Mouse (Mus musculus) spleen, postnatal 14 days (tissue): ENCODE data around the gene Tmem208.

ENCODE experiments used
- DNase-seq, 2 experiments: peaks; one replicate each; pipeline ENCODE4 v3.0.0; 2021 to 2022; ENCODE audit warnings: low spot score in 2 of 2

Tmem208 gene

DNA sequence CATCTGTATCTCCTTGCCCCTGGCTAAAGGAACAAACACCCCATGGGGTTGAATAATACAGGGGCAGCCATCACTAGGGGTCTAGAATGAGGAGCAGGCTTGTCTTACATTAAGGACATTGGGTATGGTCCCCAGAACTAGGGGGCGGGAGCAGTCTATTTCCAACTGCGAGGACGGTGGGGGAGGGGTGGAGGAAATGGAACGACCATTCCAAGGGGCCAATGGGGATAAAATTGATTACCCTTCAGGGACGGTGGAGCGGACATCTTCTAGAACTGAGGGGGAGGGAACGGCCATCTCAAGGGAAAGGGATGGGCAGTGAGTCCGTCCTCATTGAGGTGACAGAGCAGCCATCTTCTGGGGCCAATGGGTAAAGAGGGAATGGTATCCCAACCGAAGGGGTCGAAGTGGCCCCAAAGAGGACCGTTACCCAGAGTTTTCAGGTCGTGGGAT is 487 bp upstream of the Tmem208 start:
- DNase-seq, result no peak

GRCm38 (mm10) chr8:105326968-105327367 is 814 bp downstream of the Tmem208 start:
- DNase-seq, result no peak

DNA sequence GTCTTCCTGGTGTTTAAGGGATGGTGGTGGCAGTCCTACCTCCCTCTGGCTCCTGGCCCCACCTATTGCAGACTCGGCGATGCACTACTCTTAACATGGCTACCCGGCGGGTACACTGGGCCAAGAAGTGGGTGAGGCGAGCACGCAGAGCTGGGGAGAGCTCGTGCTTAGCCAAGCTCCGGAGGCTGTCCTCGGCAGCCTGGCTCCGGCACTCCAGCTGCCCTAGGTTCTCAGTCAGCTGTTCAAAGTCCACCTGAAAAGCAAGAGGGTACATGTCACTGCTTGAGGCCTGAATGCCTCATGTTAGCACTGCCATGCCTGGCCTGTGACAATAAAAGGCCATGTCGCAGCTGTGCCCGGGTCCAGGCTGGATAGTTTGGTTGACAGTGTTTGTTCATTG is 4.2 kb downstream of the Tmem208 start:
- no peak for DNase-seq

DNA sequence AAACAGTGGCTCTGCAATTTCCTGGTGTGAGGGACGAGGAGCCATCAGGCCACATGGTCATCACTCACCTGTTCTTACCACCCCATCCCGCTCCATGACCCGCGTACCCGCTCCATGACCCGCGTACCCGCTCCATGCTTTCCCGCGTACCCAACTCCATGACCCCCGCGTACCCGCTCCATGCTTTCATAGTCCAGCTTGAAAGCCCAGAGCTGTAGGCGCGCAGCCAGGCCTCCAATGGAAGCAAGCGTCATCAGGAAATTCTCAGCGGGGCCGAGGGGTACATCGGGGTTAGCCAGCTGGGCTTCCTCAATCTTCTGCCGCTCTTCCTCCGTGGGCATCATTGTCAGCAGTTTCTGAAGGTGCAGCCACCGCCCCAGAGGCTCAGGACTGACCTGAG is 5.3 kb downstream of the Tmem208 start:
- no peak for DNase-seq

DNA sequence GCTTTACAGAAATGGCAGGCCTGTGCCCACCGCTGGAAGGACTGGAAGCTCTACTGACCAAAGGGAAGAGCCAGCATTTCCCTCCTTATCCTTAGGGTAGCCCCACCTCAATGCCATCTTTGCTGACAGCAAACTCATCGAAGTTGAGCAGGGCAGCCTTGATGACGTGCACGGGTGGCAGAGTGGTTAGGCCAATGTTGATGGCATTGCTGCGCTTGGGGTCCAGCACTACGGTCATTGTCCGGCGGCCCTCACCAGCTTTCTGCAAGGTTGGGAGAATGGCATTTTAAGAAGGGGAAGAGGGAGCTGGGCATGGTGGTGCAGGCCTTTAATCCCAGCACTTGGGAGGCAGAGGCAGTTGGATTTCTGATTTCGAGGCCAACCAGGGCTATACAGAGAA is 5.8 kb downstream of the Tmem208 start:
- no peak for DNase-seq

GRCm38 (mm10) chr8:105332523-105332922 is 6.4 kb downstream of the Tmem208 start:
- DNase-seq, result no peak

DNA sequence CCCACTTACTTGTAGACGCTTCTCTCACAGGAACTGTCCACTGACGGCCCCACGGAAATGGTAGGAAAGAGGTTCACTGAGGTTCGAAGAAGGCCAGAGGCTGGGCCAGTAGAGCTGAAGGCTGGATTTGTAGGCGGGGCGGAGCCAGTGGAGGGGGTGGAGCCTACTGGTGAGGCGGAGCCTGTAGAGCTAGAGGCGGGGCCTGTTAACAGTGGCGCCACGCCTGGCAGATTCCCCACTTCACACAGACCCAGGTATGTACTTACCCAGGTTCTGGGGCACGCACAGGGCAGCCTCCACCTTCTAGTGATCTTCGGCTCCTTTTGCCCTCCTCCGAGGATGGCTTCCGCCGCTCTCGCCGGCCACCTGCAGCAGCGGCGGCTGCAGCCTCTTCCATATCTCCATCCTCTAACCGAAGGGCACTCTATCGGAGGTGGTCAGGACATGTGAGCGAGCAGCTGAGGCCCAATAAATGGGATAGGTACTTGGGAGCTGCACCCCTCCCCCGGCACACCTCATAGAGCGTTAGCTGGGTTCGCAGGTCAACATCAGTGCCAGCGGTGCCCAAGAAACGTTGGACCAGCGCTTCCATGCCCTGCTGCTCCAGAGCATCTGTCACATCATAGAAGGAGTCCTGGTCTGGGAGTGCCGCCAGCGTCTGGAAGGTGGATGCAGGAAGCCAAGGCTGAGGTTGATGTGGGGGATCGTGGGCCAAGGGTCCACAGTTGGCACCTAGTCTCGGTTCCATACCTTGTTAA is 10.4 kb downstream of the Tmem208 start:
- DNase-seq, result no peak

- DNase-seq, result no peak
Observed at GRCm38 (mm10) chr8:105338992-105339391, 12.8 kb downstream of the Tmem208 start.

- no peak for DNase-seq
Observed at GRCm38 (mm10) chr8:105339886-105340635, 13.9 kb downstream of the Tmem208 start.

DNA sequence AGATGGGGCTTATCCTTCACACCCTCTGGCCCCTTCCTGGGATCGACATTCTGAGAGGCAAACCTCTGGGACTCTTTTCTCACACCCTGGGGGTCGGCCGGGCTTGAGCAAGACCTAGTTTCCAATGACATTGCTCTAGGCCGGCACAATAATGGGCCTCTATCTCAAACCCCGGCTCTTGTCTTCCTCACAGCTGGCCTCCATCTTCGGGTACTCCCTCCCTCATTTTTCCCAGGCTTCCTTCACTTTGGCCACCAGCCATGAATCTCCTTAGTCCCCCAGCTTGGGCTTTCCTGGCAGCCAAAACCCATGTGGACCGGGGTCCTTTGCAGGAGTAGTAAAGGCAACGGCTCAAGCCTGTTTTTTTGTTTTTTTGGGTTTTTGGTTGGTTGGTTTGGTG is 15.2 kb downstream of the Tmem208 start:
- no peak for DNase-seq

- DNase-seq, result no peak
Observed at GRCm38 (mm10) chr8:105342768-105343167, 16.6 kb downstream of the Tmem208 start.

DNA sequence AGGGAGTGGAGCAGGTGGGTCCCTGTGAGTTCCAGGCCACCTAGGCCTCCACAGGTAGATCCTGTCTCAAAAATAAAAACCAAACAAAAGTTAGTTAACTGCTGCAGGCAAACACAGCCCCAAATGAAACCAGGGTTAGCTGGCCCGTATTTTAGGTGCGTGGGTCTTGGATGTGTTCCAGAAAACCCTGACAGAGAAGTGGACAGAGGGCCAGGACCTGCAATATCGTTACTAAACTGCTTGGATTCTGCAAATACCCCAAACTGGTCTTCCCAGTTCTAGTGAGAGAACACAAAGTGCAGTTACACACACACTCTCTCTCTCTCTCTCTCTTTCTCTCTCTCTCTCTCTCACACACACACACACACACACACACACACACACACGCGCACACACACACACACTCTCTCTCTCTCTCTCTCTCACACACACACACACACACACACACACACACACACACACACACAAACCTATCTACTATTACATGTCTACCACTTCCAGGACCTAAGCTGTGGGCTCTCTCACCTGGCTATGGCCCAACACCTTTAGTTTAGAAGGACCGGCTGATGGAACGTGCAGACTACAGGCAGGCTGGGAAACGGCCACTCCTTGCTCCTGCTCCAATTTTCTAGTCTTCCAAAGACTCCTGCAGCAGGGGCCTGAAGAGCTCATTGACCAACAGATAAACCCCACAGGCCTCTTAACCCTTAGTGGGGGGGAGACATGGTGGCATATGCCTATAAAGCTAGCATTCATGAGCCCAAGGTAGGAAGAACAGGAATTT is 17.8 kb downstream of the Tmem208 start:
- no peak for DNase-seq

GRCm38 (mm10) chr8:105345061-105345975 is 19.2 kb downstream of the Tmem208 start:
- DNase-seq, result no peak

GRCm38 (mm10) chr8:105346611-105347427 is 20.7 kb downstream of the Tmem208 start:
- DNase-seq, result no peak

DNA sequence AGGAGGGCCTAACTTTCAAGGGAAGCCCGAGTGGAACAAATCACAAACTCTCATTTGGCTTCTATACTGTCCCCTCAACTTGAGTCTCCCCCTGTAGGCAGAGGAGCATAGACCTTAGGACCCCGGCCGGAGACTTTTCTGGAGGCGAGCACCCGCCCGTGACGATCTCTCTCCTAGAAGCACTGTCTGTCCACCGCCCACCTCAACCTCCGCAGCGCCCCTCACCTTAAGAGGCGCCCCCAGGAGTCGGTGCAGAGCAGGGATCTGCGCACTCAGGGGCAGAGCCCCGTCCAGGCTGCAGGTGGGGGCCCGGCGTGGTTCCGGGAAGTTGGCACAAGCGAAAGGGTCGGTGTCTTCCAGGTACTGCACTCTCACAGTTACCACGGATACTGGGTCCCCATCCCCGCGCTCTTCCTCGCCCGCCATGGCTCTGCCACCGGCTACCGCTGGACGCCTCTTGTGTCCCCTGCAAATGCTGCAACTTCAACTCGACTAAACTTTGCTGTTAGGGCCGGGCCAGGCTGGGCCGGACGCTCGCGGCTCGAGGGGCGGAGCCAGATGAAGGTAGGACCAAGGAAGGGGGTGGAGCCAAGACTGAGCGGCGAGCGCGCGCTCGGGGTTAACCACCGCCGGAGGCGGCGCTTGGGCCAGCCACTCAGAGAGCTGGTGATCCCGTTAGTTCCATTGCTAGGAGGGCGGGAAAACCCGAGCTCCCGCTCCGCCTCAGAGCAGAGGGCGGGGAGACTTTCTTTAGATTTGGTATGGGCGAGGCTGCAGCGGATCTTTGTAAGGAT is 21.5 kb downstream of the Tmem208 start, which contains the start of gene Fhod1:
Gene Fhod1, minus strand, starts transcription at position 526 of the 794 bp plus-strand sequence.
- DNase-seq, result peak; percentile 81 to 84

- no peak for DNase-seq
Observed at GRCm38 (mm10) chr8:105348450-105349095, 22.4 kb downstream of the Tmem208 start, which contains the start of gene Slc9a5. Gene Slc9a5, plus strand, starts transcription at chr8:105348843.

DNA sequence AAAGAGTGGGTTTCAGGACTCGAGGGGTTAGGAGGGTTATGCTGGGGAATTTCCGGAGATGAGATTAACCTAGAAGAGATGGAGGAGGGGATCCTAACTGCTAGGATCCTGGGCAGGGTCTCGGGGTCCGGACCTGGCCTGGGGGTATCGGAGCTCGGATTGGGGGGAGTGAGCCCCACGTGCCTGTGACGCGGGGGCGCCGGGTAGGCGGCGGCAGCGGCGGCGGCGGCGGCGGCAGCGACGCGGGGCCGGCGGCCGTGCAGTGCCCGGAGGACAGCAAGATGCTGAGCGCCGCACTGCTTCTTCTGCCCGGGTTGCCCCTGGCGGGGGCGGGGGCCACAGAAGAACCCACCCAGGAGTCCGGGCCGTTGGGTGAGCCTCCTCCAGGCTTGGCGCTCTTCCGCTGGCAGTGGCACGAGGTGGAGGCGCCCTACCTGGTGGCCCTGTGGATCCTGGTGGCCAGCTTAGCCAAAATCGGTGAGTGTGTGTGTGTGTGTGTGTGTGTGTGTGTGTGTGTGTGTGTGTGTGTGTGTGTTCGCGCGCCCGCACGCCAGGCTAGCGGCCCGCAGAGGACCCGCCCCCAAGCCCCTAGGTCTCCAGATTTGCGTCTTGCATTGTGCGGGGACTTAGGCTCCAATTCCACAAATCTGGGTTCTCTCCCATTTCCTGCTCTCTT is 23.1 kb downstream of the Tmem208 start:
- DNase-seq, result no peak

DNA sequence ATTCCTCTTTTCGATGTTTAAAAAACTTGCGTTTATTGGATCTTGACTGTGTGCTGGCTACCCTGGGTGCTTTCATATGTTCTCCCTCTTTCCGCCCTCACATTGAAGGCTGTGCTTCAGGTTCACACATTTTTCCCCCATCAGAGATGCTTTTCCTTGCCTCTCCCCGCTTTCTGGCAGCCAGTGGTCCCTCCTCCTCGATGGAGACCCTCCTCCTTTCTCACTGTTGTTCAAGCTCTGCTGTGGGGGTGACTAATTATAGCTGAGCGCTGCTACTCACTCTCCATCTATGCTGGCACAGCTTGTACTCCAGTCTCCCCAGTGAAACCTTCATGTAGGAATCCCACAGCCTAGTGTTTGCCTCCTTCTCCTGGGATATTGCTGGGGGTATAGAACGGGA is 24.0 kb downstream of the Tmem208 start:
- no peak for DNase-seq
